Mouse (Mus musculus) heart, postnatal 0 days (tissue): ENCODE measurements at regions not wholly inside any gene's neighbourhood (a gene's known extent, or its start where the extent isn't known, plus 50 kb on each side); places are given as distances from the start of the nearest gene placed in this dataset.
A peak's percentile ranks its signal among the peaks of the same experiment; 100 is the strongest.

Experiments used
- ATAC-seq: fragments of 200-750 bp; cut with Nextera tagmentation; 2 replicates; pipeline ENCODE4 v1.8.0; 2017; ENCODE audit warnings: low read depth, moderate number of reproducible peaks, moderate library complexity; ENCODE audit not compliant: insufficient read depth
- DNase-seq: peaks from one replicate; pipeline ENCODE4 v3.0.0-alpha.2; 2016; ENCODE audit warnings: low spot score
- H3K27ac ChIP-seq: fragments of 300-500 bp; sonication (generic); 2 replicates; pipeline ENCODE4 v1.5.1; 2014; ENCODE audit warnings: low read depth, mild to moderate bottlenecking
- H3K27me3 ChIP-seq: fragments of 300-500 bp; sonication (generic); 2 replicates; pipeline ENCODE4 v1.6.1; 2014; ENCODE audit warnings: low read length, mixed read lengths; ENCODE audit not compliant: control insufficient read depth, insufficient read depth
- H3K36me3 ChIP-seq: fragments of 300-500 bp; sonication (generic); replicated peaks from 2 replicates; pipeline ENCODE4 v1.6.1; 2014; ENCODE audit warnings: low read length, mixed read lengths; ENCODE audit not compliant: control insufficient read depth, insufficient read depth
- H3K4me1 ChIP-seq: fragments of 300-500 bp; sonication (generic); 2 replicates; pipeline ENCODE4 v1.6.1; 2014; ENCODE audit warnings: antibody characterized with exemption; ENCODE audit not compliant: control insufficient read depth, insufficient read depth
- H3K4me2 ChIP-seq: fragments of 300-500 bp; sonication (generic); 2 replicates; pipeline ENCODE4 v1.6.1; 2014; ENCODE audit warnings: low read depth, mild to moderate bottlenecking, low read length, moderate library complexity
- H3K4me3 ChIP-seq: fragments of 300-500 bp; sonication (generic); 2 replicates; pipeline ENCODE4 v1.5.1; 2014; ENCODE audit warnings: low read depth, low read length
- H3K9ac ChIP-seq: fragments of 300-500 bp; sonication (generic); replicated peaks from 2 replicates; pipeline ENCODE4 v1.6.1; 2014; ENCODE audit warnings: low read depth, low read length, mixed read lengths
- H3K9me3 ChIP-seq: fragments of 300-500 bp; sonication (generic); replicated peaks from 2 replicates; pipeline ENCODE4 v1.6.1; 2016; ENCODE audit warnings: low read length; ENCODE audit not compliant: control insufficient read depth
- CTCF ChIP-seq: IDR thresholded peaks from 2 replicates; pipeline ENCODE4 v1.5.1; 2016; ENCODE audit warnings: antibody characterized with exemption, control low read depth, low read depth
- EP300 ChIP-seq: IDR thresholded peaks from 2 replicates; pipeline ENCODE4 v1.6.1; 2016; ENCODE audit warnings: antibody characterized with exemption, low read depth
- WGBS: fragments of 180-500 bp; shearing (Covaris S2); extraction: QIAGEN DNeasy Blood & Tissue Kit; methylation state at CpG from one replicate; pipeline ENCODE4 v1.1.7; 2014; 5-methylcytosine and 5-hydroxymethylcytosine counted together

GRCm38 (mm10) chr10:99320797-99321196 lies 57.8 kb downstream of the Dusp6 start:
- no peaks in the 10 kb centered on the region for H3K4me1 ChIP-seq
- 66% methylated on average over 8 of the region's 8 CpGs for WGBS
- no peak overlapping the region for H3K27ac ChIP-seq
- H3K4me3 ChIP-seq: no peak overlapping the region
- TF ChIP-seq CTCF: no peak
- TF ChIP-seq EP300: no peak
- DNase-seq: no peak
- H3K4me2 ChIP-seq: no peak overlapping the region
- no peaks in the 10 kb centered on the region for H3K27me3 ChIP-seq
- H3K9me3 ChIP-seq: no peaks in the 10 kb centered on the region
- no peak for ATAC-seq
- H3K36me3 ChIP-seq: no peaks in the 10 kb centered on the region
- no peak overlapping the region for H3K9ac ChIP-seq

- Histone ChIP-seq H3K27me3 (no peaks in the 10 kb centered on the region), H3K4me3 (no peak overlapping the region), H3K27ac (no peak overlapping the region), H3K9me3 (no peaks in the 10 kb centered on the region), H3K36me3 (no peaks in the 10 kb centered on the region), H3K9ac (no peak overlapping the region), H3K4me1 (no peaks in the 10 kb centered on the region), H3K4me2 (no peak overlapping the region)
- 81% methylated on average over 8 of the region's 8 CpGs for WGBS
- no peak for DNase-seq
- TF ChIP-seq EP300 (no peak), CTCF (no peak)
- ATAC-seq: no peak
Measured at GRCm38 (mm10) chr10:99323358-99323757, 60.3 kb downstream of the Dusp6 start.

- Histone ChIP-seq H3K4me2 (no peak overlapping the region), H3K9me3 (no peaks in the 10 kb centered on the region), H3K4me3 (no peak overlapping the region), H3K9ac (no peak overlapping the region), H3K27me3 (no peaks in the 10 kb centered on the region), H3K36me3 (no peaks in the 10 kb centered on the region), H3K27ac (no peak overlapping the region), H3K4me1 (no peaks in the 10 kb centered on the region)
- no peak for TF ChIP-seq CTCF
- TF ChIP-seq EP300: no peak
- DNase-seq: peak; percentile 25
- no peak; the same call in 1 of the 2 replicates for ATAC-seq
- 78% methylated on average over 2 of the region's 2 CpGs for WGBS
Measured at GRCm38 (mm10) chr10:99327501-99327900, 64.5 kb downstream of the Dusp6 start.

GRCm38 (mm10) chr10:99328568-99328967 lies 65.5 kb downstream of the Dusp6 start:
- no peak overlapping the region for H3K9ac ChIP-seq
- no peak overlapping the region for H3K4me3 ChIP-seq
- H3K4me2 ChIP-seq: no peak overlapping the region
- no peaks in the 10 kb centered on the region for H3K4me1 ChIP-seq
- H3K27me3 ChIP-seq: no peaks in the 10 kb centered on the region
- TF ChIP-seq EP300 (no peak), CTCF (no peak)
- no peak overlapping the region for H3K27ac ChIP-seq
- ATAC-seq (no peak), DNase-seq (no peak)
- no peaks in the 10 kb centered on the region for H3K9me3 ChIP-seq
- 72% methylated on average over 8 of the region's 8 CpGs for WGBS
- H3K36me3 ChIP-seq: no peaks in the 10 kb centered on the region

GRCm38 (mm10) chr10:99329469-99329868 lies 66.4 kb downstream of the Dusp6 start:
- Histone ChIP-seq H3K4me2 (no peak overlapping the region), H3K4me3 (no peak overlapping the region), H3K4me1 (no peaks in the 10 kb centered on the region), H3K36me3 (no peaks in the 10 kb centered on the region), H3K9ac (no peak overlapping the region), H3K27ac (no peak overlapping the region), H3K27me3 (no peaks in the 10 kb centered on the region), H3K9me3 (no peaks in the 10 kb centered on the region)
- 93% methylated on average over 6 of the region's 6 CpGs for WGBS
- TF ChIP-seq EP300 (no peak), CTCF (no peak)
- ATAC-seq (no peak), DNase-seq (no peak)

- no peaks in the 10 kb centered on the region for H3K36me3 ChIP-seq
- WGBS: 56% methylated on average over 7 of the region's 7 CpGs
- no peak overlapping the region for H3K27ac ChIP-seq
- no peak overlapping the region for H3K4me2 ChIP-seq
- H3K27me3 ChIP-seq: no peaks in the 10 kb centered on the region
- H3K4me3 ChIP-seq: no peak overlapping the region
- TF ChIP-seq EP300 (no peak), CTCF (no peak)
- no peak overlapping the region for H3K9ac ChIP-seq
- no peak for ATAC-seq
- DNase-seq: no peak
- no peaks in the 10 kb centered on the region for H3K4me1 ChIP-seq
- H3K9me3 ChIP-seq: no peaks in the 10 kb centered on the region
Measured at GRCm38 (mm10) chr10:99330519-99330918, 67.5 kb downstream of the Dusp6 start.
